Comparison of ENCODE assay signal across 20 mouse cellular contexts in genomic region chr2:74015146-74015545, GRCm38 (mm10).
DNase-seq lines count a peak whose midpoint lies in the region; ATAC-seq and TF ChIP-seq lines count a peak whose summit lies in the region.
"Had no signal": no experiment of that assay in that cellular context is flagged by ENCODE, and none has a peak within 500 bp of the region (broad histone marks: within the 10 kb centered on the region; RNA-seq: fewer than 3 reads in every experiment).

No protein-coding gene starts in this region.

- TF ChIP-seq POLR2A in liver, adult 2 months (IDR thresholded peaks at IDR 0.05; ENCODE audit: extremely low read depth, insufficient read depth, low read length): no peak
- no peak for TF ChIP-seq POLR2A in brain, embryonic 14.5 days (IDR thresholded peaks at IDR 0.05; ENCODE audit: borderline replicate concordance, extremely low read depth, insufficient read depth, insufficient read length, poor library complexity, severe bottlenecking)

- H3K4me3 ChIP-seq in hindbrain, embryonic 14.5 days (replicated peaks; ENCODE audit: low read length): no peak overlapping the region
- H3K4me3 ChIP-seq in hindbrain, embryonic 12.5 days: no peak overlapping the region
- no peak overlapping the region for H3K4me3 ChIP-seq in liver, adult 2 months (ENCODE audit: insufficient read depth, low read depth, low read length)
- no peak overlapping the region for H3K4me3 ChIP-seq in liver, embryonic 11.5 days (ENCODE audit: low read depth, low read length)
- no peak overlapping the region for H3K4me3 ChIP-seq in midbrain, postnatal 0 days (ENCODE audit: low read depth, low read length)
- H3K4me3 ChIP-seq in midbrain, embryonic 13.5 days (replicated peaks): no peak overlapping the region
- H3K4me3 ChIP-seq: embryonic facial prominence, embryonic 10.5 days; embryonic facial prominence, embryonic 12.5 days; forebrain, embryonic 13.5 days had no signal

- ATAC-seq in hindbrain, embryonic 14.5 days (ENCODE audit: low FRiP score): no peak
- no peak for ATAC-seq in hindbrain, embryonic 12.5 days (ENCODE audit: low FRiP score)
- no peak for ATAC-seq in liver, embryonic 11.5 days (replicated peaks; ENCODE audit: low FRiP score)
- no peak for ATAC-seq in midbrain, postnatal 0 days (ENCODE audit: low FRiP score)
- no peak for ATAC-seq in midbrain, embryonic 13.5 days
- ATAC-seq: forebrain, embryonic 13.5 days; forebrain, postnatal 0 days had no signal

- 0 out of 2 replicates have a peak, but pooled peaks cover 4% of the 10 kb centered on the region for H3K9me3 ChIP-seq in hindbrain, embryonic 14.5 days (ENCODE audit: control insufficient read depth, low read length)
- no peaks in the 10 kb centered on the region for H3K9me3 ChIP-seq in hindbrain, embryonic 12.5 days (replicated peaks)
- no peaks in the 10 kb centered on the region for H3K9me3 ChIP-seq in liver, embryonic 11.5 days (ENCODE audit: control insufficient read depth, low read length)
- no peaks in the 10 kb centered on the region for H3K9me3 ChIP-seq in midbrain, postnatal 0 days (ENCODE audit: low read length)
- H3K9me3 ChIP-seq in midbrain, embryonic 13.5 days: no peaks in the 10 kb centered on the region
- H3K9me3 ChIP-seq: embryonic facial prominence, embryonic 10.5 days; embryonic facial prominence, embryonic 12.5 days; forebrain, embryonic 13.5 days had no signal

- H3K79me2 ChIP-seq in liver, adult 2 months (ENCODE audit: control insufficient read depth, insufficient read depth, low read length): no peaks in the 10 kb centered on the region

- no peak overlapping the region for H3K27ac ChIP-seq in hindbrain, embryonic 14.5 days
- H3K27ac ChIP-seq in hindbrain, embryonic 12.5 days: no peak overlapping the region
- no peak overlapping the region for H3K27ac ChIP-seq in liver, adult 2 months (replicated peaks; ENCODE audit: insufficient read depth, low read depth, low read length)
- H3K27ac ChIP-seq in liver, embryonic 11.5 days (ENCODE audit: low read depth, low read length): no peak overlapping the region
- H3K27ac ChIP-seq in midbrain, postnatal 0 days (ENCODE audit: low read depth, low read length): no peak overlapping the region
- no peak overlapping the region for H3K27ac ChIP-seq in midbrain, embryonic 13.5 days
- H3K27ac ChIP-seq: embryonic facial prominence, embryonic 10.5 days; embryonic facial prominence, embryonic 12.5 days; forebrain, embryonic 13.5 days had no signal

- no peak overlapping the region for H3K4me2 ChIP-seq in hindbrain, embryonic 14.5 days (replicated peaks)
- no peak overlapping the region for H3K4me2 ChIP-seq in hindbrain, embryonic 12.5 days (replicated peaks)
- H3K4me2 ChIP-seq in liver, embryonic 11.5 days: no peak overlapping the region
- no peak overlapping the region for H3K4me2 ChIP-seq in midbrain, postnatal 0 days (ENCODE audit: low read depth, low read length, poor library complexity, severe bottlenecking)
- no peak overlapping the region for H3K4me2 ChIP-seq in midbrain, embryonic 13.5 days (replicated peaks)
- H3K4me2 ChIP-seq: embryonic facial prominence, embryonic 12.5 days; forebrain, embryonic 13.5 days had no signal

- no peaks in the 10 kb centered on the region for H3K27me3 ChIP-seq in hindbrain, embryonic 14.5 days (ENCODE audit: control insufficient read depth, insufficient read depth, low read length)
- H3K27me3 ChIP-seq in hindbrain, embryonic 12.5 days: no peaks in the 10 kb centered on the region
- no peaks in the 10 kb centered on the region for H3K27me3 ChIP-seq in liver, adult 2 months (ENCODE audit: control insufficient read depth, insufficient read depth, low read length)
- no peaks in the 10 kb centered on the region for H3K27me3 ChIP-seq in liver, embryonic 11.5 days (replicated peaks; ENCODE audit: control insufficient read depth, insufficient read depth, low read length)
- H3K27me3 ChIP-seq in midbrain, postnatal 0 days (ENCODE audit: insufficient read depth, low read length): no peaks in the 10 kb centered on the region
- H3K27me3 ChIP-seq in midbrain, embryonic 13.5 days: no peaks in the 10 kb centered on the region
- H3K27me3 ChIP-seq: forebrain, embryonic 13.5 days had no signal

- H3K9ac ChIP-seq in hindbrain, embryonic 14.5 days: no peak overlapping the region
- H3K9ac ChIP-seq in hindbrain, embryonic 12.5 days: no peak overlapping the region
- no peak overlapping the region for H3K9ac ChIP-seq in liver, adult 2 months (ENCODE audit: low read depth, low read length)
- H3K9ac ChIP-seq in liver, embryonic 11.5 days (ENCODE audit: low read depth, low read length): no peak overlapping the region
- H3K9ac ChIP-seq in midbrain, postnatal 0 days (replicated peaks; ENCODE audit: low read length, poor library complexity, severe bottlenecking): no peak overlapping the region
- H3K9ac ChIP-seq in midbrain, embryonic 13.5 days (replicated peaks): no peak overlapping the region
- H3K9ac ChIP-seq: embryonic facial prominence, embryonic 12.5 days; forebrain, embryonic 13.5 days; forebrain, postnatal 0 days had no signal

- H3K4me1 ChIP-seq in hindbrain, embryonic 14.5 days (replicated peaks; ENCODE audit: control insufficient read depth, insufficient read depth, low read length): no peaks in the 10 kb centered on the region
- no peaks in the 10 kb centered on the region for H3K4me1 ChIP-seq in hindbrain, embryonic 12.5 days
- H3K4me1 ChIP-seq in liver, adult 2 months (ENCODE audit: control insufficient read depth, insufficient read depth, low read length): no peaks in the 10 kb centered on the region
- H3K4me1 ChIP-seq in liver, embryonic 11.5 days (replicated peaks; ENCODE audit: control insufficient read depth, insufficient read depth, low read length): no peaks in the 10 kb centered on the region
- H3K4me1 ChIP-seq in midbrain, postnatal 0 days (ENCODE audit: insufficient read depth, low read length): no peaks in the 10 kb centered on the region
- H3K4me1 ChIP-seq in midbrain, embryonic 13.5 days (replicated peaks): no peaks in the 10 kb centered on the region
- H3K4me1 ChIP-seq: embryonic facial prominence, embryonic 12.5 days; forebrain, embryonic 13.5 days had no signal

- peak; percentile 32 for DNase-seq in hindbrain, embryonic 14.5 days (ENCODE audit: low spot score)
- peak; percentile 18 for DNase-seq in liver, adult 2 months (ENCODE audit: extremely low read depth, low read depth, low spot score)
- DNase-seq in liver, embryonic 11.5 days (ENCODE audit: low spot score): no peak
- peak; percentile 37 for DNase-seq in midbrain, postnatal 0 days (ENCODE audit: low spot score)
- peak; percentile 62 for DNase-seq in brain, embryonic 14.5 days (ENCODE audit: low read depth)
- no peak for DNase-seq in left cerebral cortex, adult 18-20 months (ENCODE audit: low spot score in 2 of 2)
- DNase-seq: adrenal gland, adult 2 months; adrenal gland, postnatal 10 days; adrenal gland, postnatal 25 days; cerebellum, adult 11-12 months; cerebellum, adult 2 months; cerebellum, adult 9-10 months; cerebellum, postnatal 10 days; cerebellum, postnatal 25 days; forebrain, postnatal 0 days had no signal

- H3K36me3 ChIP-seq in hindbrain, embryonic 14.5 days (replicated peaks; ENCODE audit: control insufficient read depth, insufficient read depth): no peaks in the 10 kb centered on the region
- H3K36me3 ChIP-seq in hindbrain, embryonic 12.5 days: no peaks in the 10 kb centered on the region
- no peaks in the 10 kb centered on the region for H3K36me3 ChIP-seq in liver, adult 2 months (ENCODE audit: control insufficient read depth, insufficient read depth, low read length)
- no peaks in the 10 kb centered on the region for H3K36me3 ChIP-seq in liver, embryonic 11.5 days (ENCODE audit: control insufficient read depth, insufficient read depth, low read length)
- no peaks in the 10 kb centered on the region for H3K36me3 ChIP-seq in midbrain, postnatal 0 days (ENCODE audit: insufficient read depth, low read length)
- no peaks in the 10 kb centered on the region for H3K36me3 ChIP-seq in midbrain, embryonic 13.5 days
- H3K36me3 ChIP-seq: embryonic facial prominence, embryonic 10.5 days; embryonic facial prominence, embryonic 12.5 days had no signal

- no peak for TF ChIP-seq CTCF in liver, adult 2 months (IDR thresholded peaks at IDR 0.05; ENCODE audit: low read depth, low read length)
- no peak for TF ChIP-seq CTCF in midbrain, postnatal 0 days (IDR thresholded peaks at IDR 0.05)
- TF ChIP-seq CTCF in brain, embryonic 14.5 days (IDR thresholded peaks at IDR 0.05; ENCODE audit: borderline replicate concordance, extremely low read depth, insufficient read depth, insufficient read length): no peak

- WGBS in hindbrain, embryonic 14.5 days: 54% methylated on average over 7 of the region's 7 CpGs
- 75% methylated on average over 7 of the region's 7 CpGs for WGBS in hindbrain, embryonic 12.5 days
- 74% methylated on average over 7 of the region's 7 CpGs for WGBS in liver, adult 2 months
- WGBS in liver, embryonic 11.5 days: 86% methylated on average over 7 of the region's 7 CpGs
- 75% methylated on average over 7 of the region's 7 CpGs for WGBS in midbrain, postnatal 0 days
- WGBS in midbrain, embryonic 13.5 days: 73% methylated on average over 7 of the region's 7 CpGs

Comparison
In these comparisons a context has a peak if more than half of its experiments do, and no peak if none do; other contexts are left out.
1. DNase-seq: peak in hindbrain, embryonic 14.5 days (single experiment), liver, adult 2 months (single experiment), midbrain, postnatal 0 days (single experiment) and brain, embryonic 14.5 days (single experiment); none in liver, embryonic 11.5 days (single experiment) and left cerebral cortex, adult 18-20 months (0 of 2).